Mouse (Mus musculus) cerebellum, adult 2 months (tissue): Measurements from ENCODE around the gene Tenm3.

ENCODE experiments used
- CTCF ChIP-seq: fragments of 200-500 bp; IDR thresholded peaks from 2 replicates; pipeline ENCODE4 v1.5.1; 2011; ENCODE audit warnings: low read depth, mild to moderate bottlenecking, control low read depth, low read length, moderate library complexity, borderline replicate concordance; ENCODE audit not compliant: insufficient read depth
- POLR2A ChIP-seq: fragments of 200-500 bp; IDR thresholded peaks from 2 replicates; pipeline ENCODE4 v1.6.1; 2011; ENCODE audit warnings: low read length, control low read depth, borderline replicate concordance; ENCODE audit not compliant: insufficient read depth

GRCm38 (mm10) chr8:48477371-48477935 is 366.3 kb downstream of the Tenm3 start:
- TF ChIP-seq CTCF, result no peak
- TF ChIP-seq POLR2A, result no peak
